Mouse (Mus musculus) v-Abl transformed pro-B cells (cell line): ENCODE data around the gene Rnf121.

ENCODE experiments used
- in situ Hi-C, 2 experiments: fragments of 400-800 bp; cut with MboI; formaldehyde crosslinking; loops; one replicate each; pipeline ENCODE4 v1.15.1; 2025; ENCODE audit not compliant: unreplicated experiment in 2 of 2

Gene Rnf121

DNA sequence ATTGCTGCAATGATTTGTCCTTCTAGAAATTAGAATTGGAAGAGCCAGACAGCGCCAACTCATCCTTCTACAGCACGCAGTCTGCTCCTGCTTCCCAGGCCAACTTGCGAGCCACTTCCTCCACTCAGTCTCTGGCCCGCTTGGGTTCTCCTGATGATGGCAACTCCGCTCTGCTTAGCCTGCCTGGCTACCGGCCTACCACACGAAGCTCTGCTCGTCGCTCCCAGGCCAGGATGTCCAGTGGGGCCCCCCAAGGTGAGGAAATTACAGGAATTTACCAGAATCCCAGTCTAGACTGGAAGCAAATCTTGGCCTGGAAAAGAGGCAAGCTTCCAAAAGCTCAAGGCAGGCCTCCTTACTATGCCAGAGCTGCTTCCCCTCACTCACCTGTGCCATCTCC is 53.4 kb downstream of the Rnf121 start:
- in situ Hi-C loops, result no loop called here

DNA sequence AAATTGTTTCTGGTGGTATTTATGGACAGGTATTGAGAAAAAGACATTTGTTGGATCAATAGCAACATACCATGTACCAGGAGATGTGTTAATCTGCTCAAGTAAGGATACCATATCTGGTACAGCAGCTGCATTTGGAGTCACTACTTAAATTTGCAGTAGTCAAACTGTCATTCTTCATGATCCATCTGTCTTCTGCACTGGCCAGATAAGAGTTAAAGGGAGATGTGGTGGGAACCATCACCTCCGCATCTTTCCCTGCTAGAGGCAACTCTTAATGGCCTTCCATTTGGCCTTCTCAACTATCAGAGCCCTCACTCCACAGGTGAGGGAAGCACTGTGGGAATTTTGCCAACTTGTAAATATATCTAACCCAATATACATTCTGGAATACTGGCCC is 58.7 kb downstream of the Rnf121 start:
- in situ Hi-C loops, result loop anchor here in 1 of 2 experiments (10.0 kb wide), 1 partner anchor 92 kb away; no protein-coding TSS in a partner anchor

DNA sequence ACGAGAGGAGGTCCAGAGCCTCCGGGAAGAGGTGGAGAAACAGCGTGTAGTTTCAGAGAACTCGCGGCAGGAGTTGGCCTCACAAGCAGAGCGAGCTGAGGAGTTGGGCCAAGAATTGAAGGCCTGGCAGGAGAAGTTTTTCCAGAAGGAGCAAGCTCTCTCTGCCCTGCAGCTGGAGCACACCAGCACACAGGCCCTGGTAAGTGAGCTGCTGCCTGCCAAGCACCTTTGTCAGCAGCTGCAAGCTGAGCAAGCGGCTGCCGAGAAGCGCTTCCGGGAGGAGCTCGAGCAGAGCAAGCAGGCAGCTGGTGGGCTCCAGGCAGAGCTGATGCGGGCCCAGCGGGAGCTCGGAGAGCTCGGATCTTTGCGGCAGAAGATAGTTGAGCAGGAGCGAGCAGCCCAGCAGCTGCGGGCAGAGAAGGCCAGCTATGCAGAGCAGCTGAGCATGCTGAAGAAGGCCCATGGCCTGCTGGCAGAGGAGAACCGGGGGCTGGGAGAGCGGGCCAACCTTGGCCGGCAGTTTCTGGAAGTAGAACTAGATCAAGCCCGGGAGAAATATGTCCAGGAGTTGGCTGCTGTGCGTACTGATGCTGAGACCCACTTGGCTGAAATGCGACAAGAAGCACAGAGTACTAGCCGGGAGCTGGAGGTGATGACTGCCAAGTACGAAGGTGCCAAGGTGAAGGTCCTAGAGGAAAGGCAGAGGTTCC is 64.2 kb downstream of the Rnf121 start:
- in situ Hi-C loops, result loop anchor here in 1 of 2 experiments (10.0 kb wide), 1 partner anchor 86 kb away; no protein-coding TSS in a partner anchor

DNA sequence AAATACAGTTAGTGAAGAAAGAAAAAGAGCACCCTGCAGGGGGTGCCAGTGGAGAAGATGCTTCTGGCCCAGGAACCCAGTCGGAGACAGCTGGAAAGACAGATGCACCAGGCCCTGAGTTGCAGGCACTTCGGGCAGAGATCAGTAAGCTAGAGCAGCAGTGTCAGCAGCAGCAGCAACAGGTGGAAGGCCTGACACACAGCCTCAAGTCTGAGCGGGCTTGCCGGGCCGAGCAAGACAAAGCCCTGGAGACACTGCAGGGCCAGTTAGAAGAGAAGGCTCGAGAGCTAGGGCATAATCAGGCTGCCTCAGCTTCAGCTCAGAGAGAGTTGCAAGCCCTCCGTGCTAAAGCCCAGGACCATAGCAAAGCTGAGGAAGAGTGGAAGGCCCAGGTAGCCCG is 65.0 kb downstream of the Rnf121 start:
- in situ Hi-C loops, result loop anchor here in 1 of 2 experiments (10.0 kb wide), 1 partner anchor 85 kb away; no protein-coding TSS in a partner anchor

DNA sequence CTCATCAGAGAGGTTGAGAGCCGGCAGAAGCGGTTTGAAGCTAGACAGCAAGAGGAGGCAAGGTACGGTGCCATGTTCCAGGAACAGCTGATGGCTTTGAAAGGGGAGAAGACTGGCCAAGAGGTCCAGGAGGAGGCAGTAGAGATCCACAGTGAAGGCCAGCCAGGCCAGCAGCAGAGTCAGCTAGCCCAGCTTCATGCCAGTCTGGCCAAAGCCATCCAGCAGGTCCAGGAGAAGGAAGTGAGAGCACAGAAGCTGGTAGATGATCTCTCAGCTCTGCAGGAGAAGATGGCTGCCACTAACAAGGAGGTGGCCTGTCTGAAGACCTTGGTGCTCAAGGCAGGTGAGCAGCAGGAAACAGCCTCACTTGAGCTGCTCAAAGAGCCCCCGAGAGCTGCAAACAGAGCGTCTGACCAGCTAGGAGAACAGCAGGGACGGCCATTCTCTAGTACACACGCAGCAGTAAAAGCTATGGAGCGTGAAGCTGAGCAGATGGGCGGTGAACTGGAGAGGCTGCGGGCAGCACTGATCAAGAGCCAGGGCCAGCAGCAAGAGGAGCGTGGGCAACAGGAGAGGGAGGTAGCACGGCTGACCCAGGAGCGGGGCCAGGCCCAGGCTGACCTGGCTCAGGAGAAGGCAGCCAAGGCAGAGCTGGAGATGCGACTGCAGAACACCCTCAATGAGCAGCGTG is 65.7 kb downstream of the Rnf121 start:
- in situ Hi-C loops, result loop anchor here (5.0 to 10.0 kb wide), 3 partner anchors 68 to 85 kb away; partner anchors contain the start of genes Rnf121 (in 1 of the 2), Xndc1 (in 1 of the 2) and Xntrpc (in 1 of the 2)

DNA sequence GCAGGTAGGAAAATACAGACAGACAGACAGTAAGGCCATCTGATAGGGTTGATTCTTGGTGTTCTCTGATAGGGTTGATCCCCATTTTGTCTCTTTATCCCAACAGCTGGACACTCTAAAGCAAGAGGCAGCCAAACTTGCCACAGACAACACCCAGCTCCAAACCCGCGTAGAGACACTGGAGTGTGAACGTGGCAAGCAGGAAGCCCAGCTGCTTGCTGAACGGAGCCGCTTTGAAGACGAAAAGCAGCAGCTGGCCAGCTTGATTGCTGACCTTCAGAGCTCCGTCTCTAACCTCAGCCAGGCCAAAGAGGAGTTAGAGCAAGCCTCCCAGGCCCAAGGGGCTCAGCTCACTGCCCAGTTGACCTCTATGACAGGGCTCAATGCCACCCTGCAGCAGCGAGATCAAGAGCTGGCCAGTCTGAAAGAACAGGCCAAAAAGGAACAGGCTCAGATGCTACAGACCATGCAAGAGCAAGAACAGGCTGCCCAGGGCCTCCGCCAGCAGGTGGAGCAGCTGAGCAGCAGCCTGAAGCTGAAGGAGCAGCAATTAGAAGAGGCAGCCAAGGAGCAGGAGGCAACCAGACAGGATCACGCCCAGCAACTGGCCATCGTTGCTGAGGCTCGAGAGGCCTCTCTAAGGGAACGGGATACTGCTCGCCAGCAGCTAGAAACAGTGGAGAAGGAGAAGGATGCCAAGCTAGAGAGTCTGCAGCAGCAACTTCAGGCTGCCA is 66.9 kb downstream of the Rnf121 start:
- in situ Hi-C loops, result loop anchor here (5.0 kb wide), 2 partner anchors 69 to 79 kb away; partner anchors contain the start of genes Rnf121 (in 1 of the 2), Xndc1 (in 1 of the 2) and Xntrpc (in 1 of the 2)

DNA sequence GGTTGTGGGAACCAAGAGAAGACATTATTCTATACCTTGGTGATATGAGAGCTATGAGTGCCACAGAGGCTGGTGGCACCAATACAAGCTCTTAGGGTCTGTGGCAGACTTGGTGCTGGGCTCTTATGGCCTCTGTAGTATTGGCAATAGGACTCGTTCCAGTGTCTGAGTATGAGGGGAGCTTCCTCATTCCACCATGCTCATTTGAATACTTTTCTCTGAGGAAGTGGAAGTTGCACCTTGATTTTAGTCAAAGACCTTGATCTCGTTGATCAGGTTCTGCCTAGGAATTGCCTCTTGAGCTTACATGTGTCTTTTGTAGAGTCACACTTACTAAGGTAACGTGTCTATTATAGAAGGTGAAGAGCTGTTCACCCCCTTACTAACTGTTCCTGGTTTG is 71.0 kb downstream of the Rnf121 start:
- in situ Hi-C loops, result no loop called here

DNA sequence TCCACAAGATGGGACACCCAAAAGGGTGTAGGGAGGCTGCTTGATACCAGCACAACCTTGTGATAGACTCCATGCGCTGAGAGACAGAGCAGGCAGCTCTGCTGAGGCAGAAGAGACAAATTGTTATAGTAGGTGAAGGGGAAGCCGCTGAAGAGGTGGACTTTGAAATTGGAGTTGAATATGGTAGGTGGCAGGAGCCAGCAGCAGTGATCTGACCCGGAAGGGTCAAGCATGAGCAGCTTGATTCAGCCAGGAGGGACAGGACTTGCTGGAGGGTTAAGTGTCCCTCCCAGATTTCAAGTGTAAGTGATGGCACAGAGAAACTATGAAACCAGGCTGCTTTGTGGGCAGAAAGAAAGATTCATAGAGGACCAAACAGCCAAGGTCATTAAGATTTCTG is 80.2 kb downstream of the Rnf121 start:
- in situ Hi-C loops, result no loop called here

DNA sequence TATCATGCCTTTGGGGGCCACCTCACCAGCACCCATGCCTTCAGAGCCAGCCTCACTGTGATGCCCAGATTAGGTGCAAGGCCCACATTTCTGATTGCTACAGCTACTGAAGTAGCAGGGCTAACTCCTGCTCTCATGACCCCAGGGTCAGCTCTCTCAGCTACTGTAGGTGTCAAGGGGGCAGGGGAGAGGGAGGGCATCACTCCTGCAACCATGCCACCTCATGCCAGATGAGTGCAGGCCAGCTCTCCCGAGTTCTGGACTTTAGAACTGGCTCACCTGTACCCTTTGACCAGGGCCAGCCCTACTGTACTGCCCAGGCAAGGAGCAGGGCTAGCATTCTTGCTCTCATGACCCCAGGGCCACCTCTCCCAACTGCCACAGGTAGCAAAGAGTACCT is 82.5 kb downstream of the Rnf121 start:
- in situ Hi-C loops, result no loop called here

DNA sequence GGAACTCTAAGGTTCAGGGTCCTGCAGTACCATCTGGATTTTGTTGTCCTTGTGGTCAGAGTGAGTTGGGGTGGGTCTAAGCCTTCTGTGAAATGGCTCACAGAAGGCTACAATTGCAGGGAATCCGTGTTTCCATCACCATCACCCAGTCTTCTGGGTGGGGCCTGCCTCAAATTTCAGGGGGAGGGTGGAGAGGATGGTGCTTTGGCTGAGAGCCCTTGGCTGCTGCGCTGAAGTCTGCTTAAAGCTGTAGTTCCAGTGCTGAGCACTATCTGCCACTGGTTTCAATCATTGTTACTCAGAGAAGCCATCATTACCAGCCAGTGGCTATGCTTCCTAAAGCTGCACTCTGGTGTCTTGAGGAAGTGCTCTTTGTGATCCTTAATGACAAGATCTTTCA is 90.8 kb downstream of the Rnf121 start:
- in situ Hi-C loops, result loop anchor here in 1 of 2 experiments (10.0 kb wide), 1 partner anchor 50 kb away; no protein-coding TSS in a partner anchor

DNA sequence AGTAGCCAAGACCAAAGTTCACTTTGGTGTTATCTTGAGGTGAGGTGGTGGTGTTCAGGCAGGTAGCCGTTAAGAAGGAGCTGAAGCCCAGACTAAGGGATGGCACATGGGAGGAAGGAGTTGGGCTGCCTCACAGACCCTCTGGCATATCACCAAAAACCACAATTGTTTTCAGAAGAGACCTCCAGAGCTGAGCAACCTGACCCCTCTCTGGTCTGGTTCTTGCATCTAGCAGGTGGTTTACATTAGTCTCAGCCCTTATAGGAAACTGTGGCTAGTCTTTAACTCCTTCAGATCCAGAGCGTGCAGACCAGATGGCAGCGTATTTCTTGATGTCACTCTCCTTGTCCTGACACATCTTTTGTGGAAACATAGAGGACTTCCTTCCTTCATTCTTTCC is 91.5 kb downstream of the Rnf121 start:
- in situ Hi-C loops, result loop anchor here in 1 of 2 experiments (10.0 kb wide), 1 partner anchor 49 kb away; no protein-coding TSS in a partner anchor

DNA sequence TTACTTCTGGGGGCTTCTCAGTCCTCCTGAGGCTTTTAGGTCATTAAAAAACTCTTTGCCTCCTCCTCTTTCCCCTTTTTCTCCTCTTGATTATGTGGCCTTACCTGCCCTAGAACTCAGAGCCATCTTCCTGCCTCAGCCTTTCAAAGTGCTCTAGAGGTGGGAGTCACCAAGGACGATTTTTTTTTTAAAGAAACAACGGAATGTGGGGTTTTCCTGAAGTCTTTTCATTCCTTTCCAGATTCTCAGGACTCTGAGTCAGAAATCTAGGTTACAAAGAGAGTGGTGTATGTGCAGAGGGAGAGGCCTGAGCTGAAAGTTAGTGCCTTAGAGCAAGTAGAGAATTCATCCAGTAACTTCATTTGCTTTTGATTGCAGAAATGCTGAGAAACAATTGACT is 93.5 kb downstream of the Rnf121 start:
- in situ Hi-C loops, result loop anchor here in 1 of 2 experiments (10.0 kb wide), 1 partner anchor 47 kb away; no protein-coding TSS in a partner anchor

DNA sequence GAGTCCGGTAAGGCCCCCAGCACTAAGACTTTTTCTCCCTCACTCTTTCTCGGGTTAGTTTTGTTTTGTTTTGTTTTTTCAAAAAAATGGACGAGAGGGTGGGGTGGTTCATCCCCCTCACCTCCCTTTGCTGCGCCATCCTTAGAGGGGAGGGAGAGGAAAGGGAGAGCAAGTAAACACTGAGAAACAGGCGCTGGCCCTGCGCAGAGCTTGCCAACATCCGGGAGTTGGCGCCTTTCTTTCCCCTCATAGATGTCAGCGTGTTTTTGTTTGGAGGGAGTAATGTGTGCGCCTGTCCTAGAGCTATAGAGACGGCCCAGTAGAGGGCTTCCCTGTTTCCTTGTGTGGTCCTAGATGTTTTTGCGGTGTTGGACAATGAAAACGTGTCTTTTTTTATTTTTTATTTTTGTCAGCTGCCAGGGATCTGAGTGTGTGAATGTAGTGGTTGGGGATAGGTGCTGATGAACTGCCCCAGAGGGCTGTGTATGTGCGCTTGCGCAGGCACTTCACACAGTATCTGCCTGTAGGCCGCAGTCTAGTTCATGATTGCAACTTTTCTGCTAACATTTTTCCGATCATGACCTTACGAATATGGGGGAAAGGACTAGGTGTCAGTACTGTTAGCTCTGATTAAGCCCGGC is 94.3 kb downstream of the Rnf121 start:
- in situ Hi-C loops, result loop anchor here in 1 of 2 experiments (10.0 kb wide), 1 partner anchor 46 kb away; no protein-coding TSS in a partner anchor

DNA sequence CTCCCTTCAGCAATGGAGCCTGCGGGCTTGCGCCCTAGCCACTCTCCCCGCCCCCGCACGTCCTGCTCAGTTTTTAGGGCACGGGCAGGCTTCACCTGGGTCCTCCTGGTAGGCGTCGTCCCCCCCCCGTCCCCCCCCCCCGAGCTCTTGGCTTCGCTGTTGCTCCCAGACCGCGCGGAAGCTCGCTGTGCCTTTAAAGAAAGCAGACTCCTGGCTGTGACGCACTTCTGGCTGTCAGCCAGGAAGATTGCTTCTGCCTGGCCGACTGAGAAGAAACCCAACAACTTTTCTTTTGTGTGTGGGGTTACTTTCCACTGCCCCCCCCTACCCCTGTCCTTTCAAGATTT is 94.9 kb downstream of the Rnf121 start:
- in situ Hi-C loops, result loop anchor here in 1 of 2 experiments (10.0 kb wide), 1 partner anchor 46 kb away; no protein-coding TSS in a partner anchor

DNA sequence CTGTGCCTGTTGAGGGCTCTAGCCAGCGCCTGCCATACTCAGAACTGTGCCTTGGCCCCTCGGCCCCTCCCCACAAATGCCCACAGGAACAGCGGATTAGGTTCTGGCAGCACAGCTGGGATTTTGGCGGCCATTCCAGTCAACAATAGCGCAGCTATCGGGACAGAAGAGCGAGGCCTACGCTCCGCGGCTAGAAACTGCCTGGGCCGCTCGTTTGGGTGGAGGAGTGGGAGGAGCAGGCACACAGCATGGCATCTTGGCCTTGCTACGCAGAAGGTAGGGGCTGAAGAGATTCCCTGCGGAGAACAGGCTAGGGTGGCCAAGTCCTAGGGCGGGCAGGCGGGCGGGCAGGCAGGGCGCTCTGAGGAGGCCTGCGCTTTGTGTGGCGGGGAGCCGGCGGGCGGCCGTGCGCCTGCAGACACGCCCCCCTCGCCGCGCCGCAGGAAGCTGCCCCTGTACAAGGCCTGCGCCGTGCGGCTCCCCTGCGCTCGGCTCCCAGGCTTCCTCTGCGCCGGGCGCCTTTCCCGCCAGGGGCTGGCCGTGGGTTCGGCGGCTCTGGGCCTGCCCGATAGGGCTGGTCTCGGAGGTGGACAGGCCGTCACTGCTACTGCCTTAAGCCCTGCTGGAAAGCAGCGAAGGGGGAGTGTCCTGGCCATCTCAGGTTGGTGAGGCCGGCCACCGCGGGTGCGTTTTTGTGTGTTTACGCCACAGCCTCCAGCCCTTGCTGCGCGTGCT is 95.4 kb downstream of the Rnf121 start:
- in situ Hi-C loops, result loop anchor here (5.0 to 10.0 kb wide), 2 partner anchors 38 to 45 kb away; partner anchors contain the start of genes Lrrc51 (in 1 of the 2) and Numa1 (in 1 of the 2)
